Mouse (Mus musculus) urinary bladder, postnatal 4 days (tissue): ENCODE results near the gene Dusp2.
"Not testable (repeated sequence)": the region's sequence is repeated elsewhere in the genome, so short reads cannot be mapped to it uniquely, and the experiment has no call there.

Source experiments
- DNase-seq, 2 experiments: peaks; one replicate each; pipeline ENCODE4 v3.0.0; 2021 to 2022; ENCODE audit warnings: low spot score in 2 of 2

The Dusp2 gene

DNA sequence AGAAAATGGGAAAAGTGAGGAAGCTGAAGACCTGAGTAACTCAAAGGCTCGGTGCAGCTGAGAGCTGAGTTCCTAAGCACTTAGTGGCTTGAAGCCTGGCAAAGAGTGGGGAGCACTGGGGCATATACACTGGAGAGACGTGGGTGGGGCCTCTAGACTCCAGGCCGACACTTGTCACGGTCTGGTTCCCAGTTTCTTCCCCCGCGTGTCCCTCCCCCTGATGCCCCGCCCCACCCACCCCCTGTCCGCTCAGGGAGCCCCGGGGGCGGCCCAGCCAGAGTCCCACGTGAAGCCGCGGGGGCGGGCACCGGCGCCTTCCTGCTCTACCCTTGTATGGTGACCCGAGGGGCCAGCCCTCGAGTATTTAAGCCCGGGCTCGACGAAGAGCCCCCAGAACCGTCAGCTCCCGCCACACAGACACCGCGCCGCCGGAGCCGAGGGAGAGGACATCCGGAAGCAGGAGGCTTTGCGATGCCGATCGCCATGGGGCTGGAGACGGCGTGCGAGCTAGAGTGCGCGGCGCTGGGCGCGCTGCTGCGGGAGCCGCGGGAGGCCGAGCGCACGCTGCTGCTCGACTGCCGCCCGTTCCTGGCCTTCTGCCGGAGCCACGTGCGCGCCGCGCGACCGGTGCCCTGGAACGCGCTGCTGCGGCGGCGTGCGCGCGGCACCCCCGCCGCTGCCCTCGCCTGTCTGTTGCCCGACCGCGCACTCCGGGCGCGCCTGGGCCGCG, at the start of gene Dusp2:
Dusp2 (plus strand) TSS at position 393 of the 730 bp plus-strand sequence.
- DNase-seq = peak; percentile 69 to 76

DNA sequence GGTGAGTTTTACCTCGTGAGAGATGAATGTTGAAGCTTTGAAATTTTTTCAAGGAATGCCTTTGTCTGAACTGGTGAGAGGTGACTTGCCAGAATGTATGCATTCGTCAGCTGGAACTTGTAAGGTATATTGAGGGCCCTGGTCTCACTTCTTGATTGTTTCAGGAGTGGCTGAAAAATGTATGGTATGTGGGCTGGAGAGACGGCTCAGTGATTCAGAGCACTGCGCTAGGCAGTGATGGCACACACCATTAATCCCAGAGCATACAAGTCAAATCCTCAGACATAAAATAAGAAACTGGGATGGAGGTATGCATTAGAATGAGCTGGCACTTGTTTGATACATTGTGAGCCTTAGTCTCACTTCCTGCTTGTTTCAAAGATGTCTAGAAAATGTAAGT, 43.7 kb upstream of the Dusp2 start:
- no peak for DNase-seq

DNA sequence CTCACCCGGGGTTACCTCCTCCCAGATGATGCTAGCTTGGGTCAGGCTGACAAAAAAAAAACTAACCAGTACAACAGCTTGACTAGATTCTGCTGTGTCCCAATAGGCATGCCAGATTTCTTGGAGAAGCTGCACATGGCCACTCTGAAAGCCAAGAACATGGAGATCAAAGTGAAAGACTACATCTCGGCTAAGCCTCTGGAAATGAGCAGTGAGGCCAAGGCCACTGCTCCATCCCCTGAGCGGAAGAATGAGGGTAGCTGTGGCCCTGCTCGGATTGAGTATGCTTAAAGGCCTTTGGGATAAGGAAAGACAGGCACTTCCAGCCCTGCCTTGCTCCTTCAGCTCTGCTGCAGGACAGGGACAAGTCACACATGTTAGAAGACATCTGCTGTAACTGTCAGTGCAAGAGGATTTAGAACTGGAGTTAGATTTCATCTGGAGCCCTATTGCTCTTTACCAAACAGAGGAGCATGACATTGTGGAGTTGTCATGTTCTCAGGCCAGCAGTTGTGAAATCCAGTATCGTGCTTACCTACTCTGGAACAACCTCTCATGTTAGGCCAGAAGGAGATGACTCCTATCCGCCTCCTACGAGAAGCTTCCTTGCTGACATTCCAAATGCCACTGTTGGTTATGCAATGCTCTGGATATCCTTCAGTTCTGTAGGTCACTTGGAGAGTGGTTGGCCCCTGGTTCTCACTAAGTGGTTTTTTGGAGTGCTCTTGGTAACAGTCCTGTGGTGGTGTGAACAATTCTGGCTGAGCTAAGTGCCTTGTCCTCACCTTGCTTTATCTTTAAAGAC, 38.8 kb upstream of the Dusp2 start:
- DNase-seq = no peak

DNA sequence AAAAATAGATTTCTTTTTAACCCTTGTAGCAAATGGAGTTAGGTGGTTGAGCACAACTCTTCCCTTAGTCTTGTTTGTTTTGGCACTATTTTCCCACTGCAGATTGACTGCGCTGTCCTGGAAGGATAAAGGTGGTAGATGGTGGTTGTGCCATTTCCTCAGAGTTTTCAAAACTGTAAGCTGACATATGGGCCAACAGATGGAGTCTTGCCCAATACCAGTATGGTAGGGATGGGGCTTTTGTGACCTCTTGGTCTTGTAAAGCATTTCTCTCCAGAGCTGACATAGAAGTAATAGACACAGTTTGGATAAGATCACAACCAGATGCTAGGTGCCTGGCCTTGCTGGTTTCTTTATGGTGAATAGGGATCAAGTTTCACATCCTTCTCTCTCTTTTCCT, 37.9 kb upstream of the Dusp2 start:
- no peak for DNase-seq

DNA sequence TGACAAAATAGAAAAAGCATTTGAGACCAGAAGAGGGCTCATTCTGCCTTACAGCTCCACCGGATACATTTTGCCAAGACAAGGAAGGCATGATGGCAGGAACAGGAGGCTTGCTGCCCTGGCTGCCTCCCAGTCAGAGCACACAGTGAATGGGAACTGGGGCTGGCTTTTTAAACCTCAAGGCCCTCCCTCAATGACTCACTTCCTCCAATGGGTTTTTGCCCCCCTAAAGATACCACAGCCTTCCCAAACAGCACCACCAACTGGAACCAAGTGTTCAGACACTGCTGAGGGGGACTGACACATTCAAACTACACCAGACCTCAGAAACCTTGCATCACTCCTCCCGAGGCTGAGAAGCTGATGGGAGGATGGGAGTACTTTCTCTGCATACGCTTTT, 35.3 kb upstream of the Dusp2 start:
- no peak for DNase-seq

DNA sequence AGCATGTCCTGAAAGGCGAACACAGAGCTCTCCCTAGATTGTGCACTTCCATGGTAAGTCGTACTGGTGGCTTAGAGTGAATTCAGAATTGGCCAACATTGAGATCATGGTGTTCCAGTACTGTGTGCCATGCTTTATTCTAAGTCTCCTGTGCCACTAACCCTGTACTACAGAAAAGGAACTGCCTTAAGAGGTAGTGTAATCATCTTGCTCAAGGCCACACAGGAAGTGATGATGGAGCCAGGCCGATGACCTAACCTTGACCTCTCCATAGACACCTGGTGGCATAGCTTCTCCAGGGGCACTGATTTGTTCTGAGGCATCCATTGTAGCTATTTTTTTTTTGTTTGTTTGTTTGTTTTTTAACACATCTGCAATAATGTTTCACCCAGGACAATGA, 34.1 kb upstream of the Dusp2 start:
- DNase-seq = no peak

DNA sequence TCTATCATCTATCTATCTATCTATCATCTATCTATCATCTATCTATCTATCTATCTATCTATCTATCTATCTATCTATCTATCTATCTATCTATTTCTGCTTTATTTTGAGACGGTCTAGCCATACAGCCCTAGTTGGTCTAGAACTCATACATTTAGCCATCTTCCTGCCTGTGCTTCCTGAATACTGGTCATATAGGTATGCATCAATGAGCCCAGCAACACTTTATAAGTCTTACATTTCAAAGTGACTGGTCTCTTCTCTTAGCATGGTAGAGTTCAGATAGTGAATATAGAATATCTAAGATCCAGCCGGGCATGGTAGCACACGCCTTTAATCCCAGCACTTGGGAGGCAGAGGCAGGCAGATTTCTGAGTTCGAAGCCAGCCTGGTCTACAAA, 31.8 kb upstream of the Dusp2 start:
- DNase-seq = not testable (repeated sequence)

DNA sequence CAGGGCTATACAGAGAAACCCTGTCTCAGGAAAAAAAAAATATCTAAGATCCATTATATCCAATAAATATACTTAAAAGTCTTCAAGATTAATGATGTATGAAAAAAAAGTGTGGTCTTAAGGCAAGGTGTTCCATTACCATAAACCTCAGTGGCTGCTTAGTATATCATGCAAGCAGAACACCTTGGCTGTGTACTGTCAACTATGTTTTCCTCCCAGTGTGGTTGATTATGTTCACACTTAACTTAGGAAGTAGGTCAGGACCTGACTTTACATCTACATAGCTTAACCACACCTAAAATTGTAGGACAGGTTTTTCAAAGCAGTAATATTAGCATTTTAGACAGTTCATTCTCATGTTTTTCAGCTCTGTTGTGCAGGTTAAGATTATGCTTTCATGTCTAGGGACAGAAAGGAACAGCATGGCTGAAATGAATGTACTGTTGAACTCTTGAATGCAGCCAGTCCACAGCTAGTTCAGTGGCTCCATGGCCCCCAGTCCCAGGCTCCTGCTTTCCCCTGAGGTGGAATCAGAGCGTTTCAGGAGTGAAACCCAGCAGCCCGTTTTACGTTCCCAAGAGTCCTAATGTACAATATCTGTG, 31.2 kb upstream of the Dusp2 start:
- DNase-seq = no peak

DNA sequence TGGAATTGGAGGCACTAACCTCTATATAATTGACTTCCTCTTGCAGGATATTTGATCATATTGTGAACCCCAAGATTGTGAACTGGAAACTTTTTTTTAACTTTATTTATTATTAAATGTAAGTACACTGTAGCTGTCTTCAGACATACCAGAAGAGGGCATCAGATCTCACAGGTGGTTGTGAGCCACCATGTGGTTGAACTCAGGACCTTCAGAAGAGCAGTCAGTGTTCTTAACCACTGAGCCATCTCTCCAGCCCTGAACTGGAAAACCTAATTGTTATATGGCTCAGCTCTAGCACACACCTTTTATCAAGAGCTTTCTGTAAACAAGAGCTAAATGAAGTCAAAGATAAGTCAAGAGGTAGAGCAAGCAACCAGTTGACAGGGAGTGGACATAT, 29.8 kb upstream of the Dusp2 start:
- DNase-seq = no peak

DNA sequence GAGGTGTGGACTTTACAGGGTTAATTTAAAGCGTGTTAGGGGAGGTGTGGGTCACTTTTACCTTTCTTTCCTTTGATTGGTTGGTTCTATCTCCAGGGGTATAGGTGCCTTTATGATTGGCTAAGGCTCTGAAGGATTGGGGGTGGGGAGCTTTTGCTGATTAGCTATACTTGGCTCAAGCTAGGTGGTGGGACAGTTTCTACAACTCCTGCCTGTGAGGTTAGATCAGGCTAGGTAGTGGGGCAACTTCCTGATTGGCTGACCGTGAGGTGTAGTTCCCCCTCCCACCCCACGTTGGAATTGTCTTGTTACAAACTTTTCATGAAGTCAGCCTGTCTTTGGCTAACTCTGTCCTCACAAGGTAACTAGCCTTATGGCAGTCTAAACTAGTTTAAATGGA, 28.8 kb upstream of the Dusp2 start:
- no peak for DNase-seq

DNA sequence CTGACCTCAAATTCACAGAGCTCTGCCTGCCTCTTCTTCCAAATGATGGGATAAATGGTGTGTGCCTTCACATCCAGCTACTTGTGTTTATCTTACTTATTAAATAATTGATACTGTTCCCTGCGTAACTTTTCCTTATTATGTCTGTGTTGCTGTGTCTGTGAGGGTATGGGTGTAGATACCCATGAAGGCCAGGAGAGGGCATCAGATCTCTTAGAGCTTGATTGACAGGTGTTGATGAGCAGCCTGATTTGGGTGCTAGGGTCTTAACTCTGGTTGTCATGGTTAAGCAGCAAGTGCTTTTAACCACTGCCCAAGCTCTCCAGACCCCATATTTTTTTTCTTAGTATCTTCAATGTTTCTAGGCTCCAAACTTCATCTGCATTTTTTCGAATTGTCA, 27.3 kb upstream of the Dusp2 start:
- DNase-seq = no peak

DNA sequence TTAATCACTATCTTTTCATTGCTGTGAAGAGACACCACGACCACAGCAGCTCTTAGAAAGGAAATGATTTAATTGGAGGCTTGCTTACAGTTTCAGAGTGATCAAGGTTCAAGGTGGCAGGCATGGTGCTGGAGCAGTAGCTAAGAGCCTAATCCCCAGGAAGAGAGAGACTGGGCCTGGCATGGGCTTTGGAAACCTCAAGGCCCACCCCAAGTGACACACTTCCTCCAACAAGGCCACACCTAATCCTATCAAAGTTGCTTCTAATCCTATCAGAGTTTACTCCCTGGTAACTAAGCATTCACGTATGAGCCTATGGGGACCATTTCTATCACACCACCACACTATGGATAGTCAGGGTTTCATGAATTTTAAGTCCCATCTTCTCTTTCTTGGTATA, 25.7 kb upstream of the Dusp2 start:
- DNase-seq = no peak

DNA sequence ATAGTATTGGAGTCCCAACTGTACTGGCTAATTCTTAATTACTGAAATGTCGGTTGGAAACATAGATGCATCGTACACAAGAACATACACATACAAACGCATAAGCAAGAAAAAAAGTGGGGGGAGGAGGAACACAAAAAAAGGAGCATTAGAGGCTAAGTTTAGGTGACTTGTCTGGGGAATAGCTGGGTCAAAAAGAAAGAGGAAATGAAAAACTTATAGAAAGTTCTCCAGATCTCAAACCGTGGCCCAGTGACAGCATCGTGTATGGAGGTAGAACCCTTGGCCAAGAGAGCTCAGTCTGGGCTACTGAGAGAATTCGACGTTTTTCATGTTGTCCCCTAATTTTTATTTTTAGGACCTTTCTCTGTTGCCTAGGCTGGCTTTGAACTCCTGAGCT, 25.3 kb upstream of the Dusp2 start:
- no peak for DNase-seq

DNA sequence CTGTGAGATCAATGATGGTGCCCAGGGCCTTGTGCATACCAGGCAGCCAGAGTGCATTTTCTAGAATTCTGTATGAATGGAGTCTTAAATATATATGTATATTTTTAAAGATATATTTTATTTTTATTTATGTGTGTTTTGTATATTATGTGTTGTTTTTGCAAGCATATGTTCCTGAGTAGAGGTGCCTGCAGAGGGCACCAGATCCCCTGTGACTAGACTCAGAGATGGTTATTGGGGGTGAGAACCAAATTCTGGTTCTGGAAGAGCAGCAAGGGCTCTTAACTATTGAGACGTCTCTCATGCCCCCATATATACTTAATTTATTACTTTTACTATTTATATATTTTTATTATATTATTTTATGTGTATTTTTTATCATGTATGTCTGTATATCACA, 24.8 kb upstream of the Dusp2 start:
- DNase-seq = no peak

DNA sequence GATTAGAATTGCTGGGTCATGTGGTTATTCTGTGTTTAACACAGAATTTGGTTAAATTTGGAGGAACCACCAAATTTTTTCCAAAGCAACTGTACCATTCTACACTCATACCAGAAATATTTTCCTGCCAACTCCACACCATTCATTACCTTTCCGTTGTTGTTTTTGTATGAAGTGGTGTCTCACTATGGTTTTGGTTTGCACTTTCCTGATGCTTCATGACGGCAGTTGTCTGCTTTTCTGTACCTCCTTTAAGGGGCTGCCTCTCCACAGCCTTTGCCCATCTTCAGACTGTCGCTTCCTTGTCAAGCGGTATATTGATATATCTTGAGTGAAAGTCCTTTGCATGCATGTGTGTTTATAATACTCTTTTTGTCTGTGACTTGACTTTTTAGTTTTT, 23.2 kb upstream of the Dusp2 start:
- DNase-seq = no peak

DNA sequence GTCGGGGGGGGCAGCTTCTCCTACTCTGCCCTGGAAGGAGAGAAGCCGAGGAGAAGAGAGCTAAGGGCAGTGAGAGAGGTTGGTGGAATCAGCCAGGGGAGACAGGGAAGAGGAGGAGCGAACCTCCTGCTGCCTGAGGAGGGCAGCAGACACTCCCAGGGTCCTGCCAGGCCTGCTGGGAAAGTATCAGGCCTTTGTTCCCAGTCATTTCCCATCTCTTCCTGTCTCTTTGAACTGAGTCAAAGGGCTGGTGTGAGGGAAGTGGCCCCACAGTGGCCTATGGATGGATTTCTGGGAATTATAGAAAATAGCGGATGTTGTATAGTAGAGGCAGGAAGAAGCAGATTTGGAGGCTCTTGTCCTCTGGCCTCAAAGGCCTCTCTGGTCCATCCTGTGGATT, 22.1 kb upstream of the Dusp2 start:
- no peak for DNase-seq

DNA sequence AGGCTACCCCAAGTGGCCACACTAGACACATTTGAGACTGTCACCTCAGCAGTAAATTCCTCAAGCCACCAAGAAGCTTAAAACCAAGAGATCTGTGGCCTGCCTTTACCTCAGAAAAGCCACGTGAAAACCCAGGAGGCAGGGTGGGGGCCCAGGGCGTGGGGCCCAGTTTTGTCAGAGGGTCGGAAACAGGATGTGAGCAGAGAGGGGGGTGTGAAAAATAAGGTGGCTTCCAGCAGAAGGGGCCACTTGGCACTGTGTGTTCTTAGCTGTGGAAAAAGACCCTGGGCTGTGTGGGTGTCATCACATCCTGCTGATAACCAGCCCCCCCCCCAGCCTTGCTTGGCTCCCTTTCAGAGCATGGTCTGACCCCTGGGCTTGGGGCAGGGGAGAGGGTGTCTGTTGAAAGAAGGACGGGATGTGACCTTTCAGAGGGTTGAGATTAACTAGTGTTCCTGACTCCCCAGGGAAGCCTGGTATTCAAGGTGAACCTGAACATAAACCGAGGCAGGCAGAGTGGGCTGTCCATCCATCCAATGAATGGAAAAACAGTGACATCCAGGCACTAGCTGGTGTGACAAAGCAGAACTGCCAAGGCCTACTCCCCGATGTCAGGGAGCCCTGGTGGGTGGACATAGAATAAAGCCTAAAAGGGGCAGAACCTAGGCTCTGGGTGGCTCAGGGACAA, 21.3 kb upstream of the Dusp2 start:
- DNase-seq = no peak

DNA sequence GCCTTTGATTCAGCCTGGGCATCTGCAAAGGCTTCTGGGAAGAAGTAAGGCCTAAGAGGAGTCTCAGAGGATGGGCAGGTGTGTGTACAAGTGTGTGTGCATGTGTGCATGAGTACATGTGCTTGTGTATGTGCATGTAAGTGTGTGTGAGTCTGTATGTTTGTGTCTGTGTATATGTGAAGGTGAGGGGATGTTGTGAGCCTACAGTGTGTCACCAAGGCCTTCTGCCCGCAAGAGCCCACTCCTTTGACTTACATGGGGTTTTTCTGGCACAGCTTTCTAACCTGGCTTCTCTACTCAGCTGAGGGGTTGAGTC, 20.8 kb upstream of the Dusp2 start:
- DNase-seq = no peak

DNA sequence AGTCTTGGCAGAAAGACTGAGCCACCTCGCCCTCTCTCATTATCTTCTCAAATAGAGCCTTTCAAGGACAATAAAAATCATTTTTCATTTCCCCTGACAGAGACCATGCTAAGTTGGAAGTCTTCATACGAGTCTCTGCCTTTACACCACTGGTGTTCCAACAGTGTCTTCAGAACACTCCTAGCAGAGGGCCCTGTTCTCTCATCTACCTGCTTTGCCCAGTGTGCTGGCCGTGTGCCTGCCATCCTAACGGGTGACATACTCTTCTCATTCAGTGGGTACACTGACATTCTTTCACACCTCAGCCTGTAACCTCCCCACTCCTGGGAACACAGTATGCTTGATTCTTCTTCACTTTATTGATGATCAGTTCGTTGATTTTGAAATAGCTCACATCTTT, 19.5 kb upstream of the Dusp2 start:
- no peak for DNase-seq

DNA sequence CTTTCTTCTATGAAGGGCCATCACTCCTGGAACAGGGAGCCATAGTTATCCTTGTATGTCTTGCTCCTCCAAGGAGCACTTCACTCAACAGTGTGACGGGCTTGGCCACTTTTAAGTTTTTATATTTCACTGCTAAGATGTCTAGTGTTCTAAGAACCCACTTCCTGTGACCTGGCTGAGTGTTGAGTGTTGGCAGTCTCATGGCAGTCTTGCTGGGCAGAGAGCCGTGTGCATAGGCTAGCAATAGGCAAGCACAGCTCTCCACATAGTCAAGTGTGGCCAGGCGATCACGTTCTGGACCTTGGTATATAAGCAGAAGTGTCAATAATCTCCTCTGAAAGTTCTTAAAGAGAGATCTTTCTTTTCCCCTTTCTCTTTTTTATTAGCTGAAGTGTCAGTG, 17.8 kb upstream of the Dusp2 start:
- no peak for DNase-seq

DNA sequence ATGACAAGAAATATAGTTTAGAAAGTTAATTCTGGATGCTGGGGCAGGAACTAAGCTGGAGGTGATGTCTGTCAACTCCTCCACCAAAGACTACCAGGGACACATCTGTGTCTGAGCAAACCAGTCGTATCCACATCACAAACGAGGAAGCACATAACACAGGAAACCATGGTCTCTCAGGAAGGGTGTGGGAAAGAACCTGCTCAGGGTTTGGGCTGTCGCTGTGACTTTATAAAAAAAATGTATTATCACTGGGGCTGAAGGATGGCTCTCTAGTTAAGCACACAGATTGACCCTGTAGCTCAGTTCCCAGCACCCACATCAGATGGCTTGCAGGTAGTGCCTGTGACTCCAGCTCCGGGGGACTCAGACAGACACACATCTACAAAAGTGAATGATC, 16.9 kb upstream of the Dusp2 start:
- no peak for DNase-seq

DNA sequence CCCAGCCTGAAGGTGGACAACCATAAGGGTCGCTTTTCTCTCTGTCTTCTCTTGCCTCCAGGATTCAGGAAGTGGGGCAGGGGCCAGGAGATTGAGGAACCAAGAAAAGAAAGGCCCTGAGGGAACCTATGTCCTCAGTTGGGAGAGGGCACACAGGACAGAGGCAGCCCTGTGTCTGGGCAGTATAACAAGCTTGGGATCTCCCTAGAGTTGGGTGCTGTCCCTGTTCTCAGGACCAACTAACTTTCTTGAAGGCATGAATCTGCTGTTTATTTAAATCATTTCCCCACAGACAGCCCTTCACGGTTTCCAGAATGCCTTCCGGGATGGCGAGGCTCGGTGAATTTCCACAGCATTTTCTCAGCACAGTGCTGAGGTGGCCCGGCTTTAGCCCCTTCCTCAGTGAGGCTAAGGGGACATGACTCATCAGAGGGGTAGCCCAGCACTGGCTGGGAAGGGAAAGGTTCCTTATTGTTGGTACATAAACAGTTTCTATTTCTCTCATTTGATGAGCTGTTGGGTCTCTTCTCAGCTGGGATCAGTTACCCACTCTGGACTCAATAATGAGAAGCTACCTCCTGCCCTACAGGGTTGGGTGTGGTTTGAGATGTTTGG, 13.2 kb upstream of the Dusp2 start:
- no peak for DNase-seq
